Mouse (Mus musculus) lung, postnatal 36 days (tissue): ENCODE data around the gene Crx.
A peak's percentile ranks its signal among the peaks of the same experiment; 100 is the strongest.
"Not testable (repeated sequence)": the region's sequence is repeated elsewhere in the genome, so short reads cannot be mapped to it uniquely, and the experiment has no call there.

Experiments used
- DNase-seq: peaks from one replicate; pipeline ENCODE4 v3.0.0; 2022; ENCODE audit warnings: mixed read lengths

The Crx gene

DNA sequence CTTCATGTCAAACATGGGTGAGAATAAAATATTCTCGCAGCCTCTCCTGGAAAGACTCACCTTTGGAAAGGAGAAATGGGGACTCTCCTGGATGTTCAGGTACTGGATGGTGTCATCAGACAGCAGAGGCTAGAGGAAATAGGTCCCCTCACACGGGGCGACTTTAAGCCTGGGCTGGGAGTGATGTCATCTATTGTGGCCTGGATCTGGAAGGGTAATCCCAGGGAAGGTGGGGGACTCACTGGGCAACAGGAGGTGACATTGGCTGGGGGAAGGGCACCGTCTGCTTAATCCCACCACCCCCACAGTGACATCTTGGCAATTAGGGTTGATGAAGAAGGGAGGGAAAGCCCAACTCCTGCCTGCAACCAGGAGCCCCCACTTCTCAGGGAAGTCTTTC is at the start of gene Crx:
Gene Crx, minus strand, starts transcription at position 213 of the 400 bp plus-strand sequence.
- DNase-seq = no peak

DNA sequence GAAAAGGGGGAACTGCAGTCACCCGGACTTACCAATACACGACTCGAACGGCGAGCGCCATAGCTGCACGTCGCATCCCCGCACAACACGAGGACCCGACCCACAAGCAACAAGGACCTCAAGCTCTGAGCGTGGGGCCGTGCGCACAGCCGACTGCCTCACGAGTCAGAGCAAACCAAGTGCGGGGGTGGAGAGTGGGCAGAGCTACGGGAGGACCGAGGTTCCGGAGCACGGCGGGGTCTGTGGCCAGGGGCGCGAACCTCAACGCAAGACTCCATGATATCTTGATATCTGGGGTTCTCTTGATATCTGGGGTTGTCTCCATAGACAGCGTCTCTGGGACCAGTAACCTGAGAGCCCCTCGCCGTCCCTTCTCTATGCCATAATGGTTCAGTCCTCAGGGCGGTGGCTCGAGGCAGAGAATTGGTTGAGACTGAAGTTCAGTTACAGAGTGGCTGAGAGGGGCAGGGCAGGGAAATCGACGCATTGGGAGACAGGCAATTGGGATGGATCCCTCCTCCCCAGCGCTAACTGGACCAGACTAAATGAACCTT is 42.5 kb upstream of the Crx start, which contains the start of gene Selenow:
Gene Selenow, minus strand, starts transcription at position 183 of the 554 bp plus-strand sequence.
- DNase-seq = peak; percentile 94

DNA sequence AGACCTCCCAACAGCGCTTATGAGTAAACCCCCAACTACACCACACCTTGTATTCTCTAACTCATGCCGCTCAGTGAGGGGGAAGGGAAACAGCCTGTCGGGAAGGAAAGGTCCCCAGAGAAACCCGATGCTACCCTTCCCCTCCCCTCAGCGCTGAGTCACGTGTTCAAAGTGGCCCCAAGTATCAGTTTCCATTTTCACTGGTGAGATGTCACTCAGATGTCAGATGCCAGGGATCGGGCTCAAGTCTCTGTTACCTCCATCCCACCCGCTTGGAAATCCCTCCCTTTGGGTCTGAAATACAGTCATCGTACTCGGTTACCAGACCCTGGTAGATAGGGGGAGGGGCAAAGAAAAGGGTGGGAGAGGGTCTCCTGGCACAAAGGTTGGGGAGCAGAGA is 42.0 kb upstream of the Crx start:
- peak; percentile 60 for DNase-seq

DNA sequence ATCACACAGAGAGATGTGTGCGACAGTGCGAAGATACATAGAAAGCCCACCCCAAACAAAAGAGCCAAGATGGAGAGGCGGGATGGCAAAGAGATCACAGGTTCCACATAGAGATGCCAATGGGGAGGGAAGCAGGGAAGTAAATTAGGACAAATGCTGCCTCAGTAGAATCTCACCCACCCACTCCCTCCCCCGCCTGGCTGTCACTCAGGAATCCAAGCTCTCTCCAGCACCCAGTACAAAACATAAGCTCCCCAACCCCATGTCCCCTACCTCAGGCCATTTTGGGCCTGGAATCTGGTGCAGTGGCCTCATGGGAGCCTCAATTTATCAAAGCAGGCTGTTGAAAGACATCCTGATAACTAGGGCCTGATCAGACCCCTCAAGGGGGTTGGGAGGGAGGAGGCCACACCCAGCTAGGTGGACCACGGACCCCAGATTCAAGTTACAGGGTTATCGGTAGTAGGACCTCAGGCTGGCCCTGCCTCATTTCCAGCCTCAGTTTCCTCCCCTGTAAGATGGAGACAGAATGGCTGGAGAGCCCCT is 41.0 kb upstream of the Crx start:
- DNase-seq = no peak

DNA sequence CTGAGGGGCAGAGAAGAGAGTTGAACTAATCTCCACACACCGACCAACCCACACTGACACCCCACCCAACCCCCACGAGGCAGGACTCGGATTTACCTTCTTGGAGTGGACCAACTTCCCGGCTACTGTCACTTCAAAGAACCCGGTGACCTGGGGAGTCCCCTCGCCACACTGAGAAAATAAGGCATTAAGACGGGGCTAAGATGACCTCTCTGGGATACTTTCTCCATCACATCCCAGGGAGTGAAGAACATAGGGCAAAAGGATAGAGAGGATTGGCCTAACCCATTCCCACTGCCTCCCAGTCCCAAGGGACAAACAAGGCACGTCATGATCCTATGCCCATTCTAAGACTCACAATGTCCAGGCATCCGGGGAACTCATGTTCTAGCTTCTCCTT is 40.2 kb upstream of the Crx start:
- no peak for DNase-seq

DNA sequence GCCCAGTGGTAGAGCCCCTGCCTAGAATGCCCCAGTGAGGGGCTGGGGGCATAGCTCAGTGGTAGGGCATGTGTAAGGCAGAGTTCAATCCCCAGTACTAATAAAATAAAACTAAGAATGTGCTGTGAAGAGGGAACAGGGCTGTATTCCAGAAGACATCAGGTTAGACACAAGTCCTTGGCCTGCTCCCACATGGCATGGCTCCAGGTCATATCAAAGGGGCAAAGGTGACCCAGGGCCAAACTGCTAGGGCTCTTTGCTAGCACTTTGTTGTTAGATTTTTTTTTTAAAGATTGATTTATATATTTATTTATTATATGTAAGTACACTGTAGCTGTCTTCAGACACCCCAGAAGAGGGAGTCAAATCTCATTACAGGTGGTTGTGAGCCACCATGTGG is 38.6 kb upstream of the Crx start:
- DNase-seq = no peak

DNA sequence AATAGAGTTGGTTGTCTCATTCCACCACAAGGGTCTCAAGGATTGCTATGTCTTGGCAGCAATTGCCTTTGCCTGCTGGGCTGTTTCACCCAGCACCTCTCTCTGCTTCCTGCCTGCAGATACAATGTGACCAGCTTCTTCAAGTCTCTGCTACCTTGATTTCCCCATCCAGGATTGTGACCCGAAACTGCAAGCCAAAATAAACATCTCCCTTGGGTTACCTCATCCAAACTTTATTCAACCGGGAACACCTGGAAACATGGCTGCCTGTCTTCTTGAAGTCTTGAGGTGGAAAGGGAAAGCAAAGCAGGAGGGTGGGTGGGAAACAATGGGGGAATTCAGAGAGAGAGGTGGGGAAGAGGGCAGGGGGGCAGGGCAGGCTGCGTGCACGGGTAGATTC is 37.2 kb upstream of the Crx start:
- DNase-seq = no peak

DNA sequence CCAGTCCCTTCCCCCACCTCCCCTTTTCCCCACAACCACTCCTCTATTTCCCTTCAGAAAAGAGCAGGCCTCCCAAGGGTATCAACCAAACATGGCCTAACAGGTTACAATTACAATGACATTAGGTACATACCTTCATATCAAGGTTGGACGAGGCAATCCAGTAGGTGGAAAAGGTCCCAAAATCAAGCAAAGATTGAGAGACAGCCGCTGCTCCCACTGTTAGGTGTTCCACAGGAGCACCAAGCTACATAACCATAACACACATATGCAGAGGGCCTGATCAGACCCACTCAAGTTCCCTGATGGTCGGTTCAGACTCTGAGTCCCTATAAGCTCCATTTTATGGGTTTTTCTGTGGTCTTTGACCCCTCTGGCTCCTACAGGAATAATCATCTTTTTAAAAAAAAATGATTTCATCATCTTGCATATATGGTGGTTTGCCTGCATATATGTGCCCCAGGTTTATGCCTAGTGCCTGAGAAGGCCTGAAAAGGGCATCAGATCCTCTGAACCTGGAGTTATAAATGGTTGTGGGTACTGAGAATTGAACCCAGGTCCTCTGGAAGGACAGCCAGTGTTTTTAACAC is 36.5 kb upstream of the Crx start:
- DNase-seq = no peak

DNA sequence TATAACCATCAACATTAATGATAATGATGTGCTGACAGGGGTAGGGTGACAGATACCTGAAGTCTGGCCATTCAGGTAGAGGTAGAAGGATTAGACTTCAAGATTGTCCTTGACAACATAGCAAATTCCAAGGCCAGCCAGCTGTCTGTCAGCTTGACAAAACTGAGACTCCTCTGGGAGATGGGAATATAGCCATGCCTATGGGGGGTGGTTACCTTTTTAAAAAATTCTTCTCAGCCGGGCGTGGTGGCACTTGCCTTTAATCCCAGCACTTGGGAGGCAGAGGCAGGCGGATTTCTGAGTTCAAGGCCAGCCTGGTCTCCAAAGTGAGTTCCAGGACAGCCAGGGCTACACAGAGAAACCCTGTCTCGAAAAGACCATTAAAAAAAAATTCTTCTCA is 35.9 kb upstream of the Crx start:
- not testable (repeated sequence) for DNase-seq

DNA sequence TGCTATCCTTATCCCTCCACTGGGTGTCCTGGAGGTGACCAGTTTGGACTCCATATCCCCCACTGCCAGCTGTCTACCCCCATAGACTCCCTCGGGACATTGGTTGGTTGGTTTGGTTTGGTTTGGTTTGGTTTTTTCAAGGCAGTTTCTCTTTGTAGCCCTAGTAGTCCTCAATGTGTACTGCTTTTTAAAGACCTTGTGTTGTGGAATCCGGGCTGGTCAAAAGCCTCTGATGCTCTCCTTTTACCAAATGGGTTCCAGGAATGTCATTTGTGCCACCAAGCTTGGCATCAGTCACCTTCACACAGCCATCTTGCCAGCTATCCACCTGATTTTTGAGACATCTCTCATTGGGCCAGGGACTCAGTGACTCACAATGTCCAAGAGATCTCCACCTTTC is 35.0 kb upstream of the Crx start:
- no peak for DNase-seq

DNA sequence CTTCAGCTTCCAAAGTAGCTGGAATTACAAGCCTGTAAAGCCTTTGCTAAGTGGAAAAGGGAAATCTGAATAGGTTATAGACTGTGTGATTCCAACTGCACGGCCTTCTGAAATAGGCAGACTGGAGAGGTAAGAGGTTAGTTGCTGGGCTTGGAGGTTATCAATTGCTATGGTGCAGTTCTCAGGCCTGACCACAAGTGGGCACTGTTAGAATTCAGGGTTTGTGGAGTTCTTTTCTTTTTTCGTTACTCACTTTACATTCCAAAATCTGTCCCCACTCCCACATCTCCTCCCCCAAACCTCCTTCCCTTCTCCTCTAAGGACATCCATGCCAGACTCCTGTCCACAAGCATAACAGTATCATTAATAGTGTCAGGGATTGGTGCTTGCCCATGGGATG is 34.5 kb upstream of the Crx start:
- peak; percentile 52 for DNase-seq

DNA sequence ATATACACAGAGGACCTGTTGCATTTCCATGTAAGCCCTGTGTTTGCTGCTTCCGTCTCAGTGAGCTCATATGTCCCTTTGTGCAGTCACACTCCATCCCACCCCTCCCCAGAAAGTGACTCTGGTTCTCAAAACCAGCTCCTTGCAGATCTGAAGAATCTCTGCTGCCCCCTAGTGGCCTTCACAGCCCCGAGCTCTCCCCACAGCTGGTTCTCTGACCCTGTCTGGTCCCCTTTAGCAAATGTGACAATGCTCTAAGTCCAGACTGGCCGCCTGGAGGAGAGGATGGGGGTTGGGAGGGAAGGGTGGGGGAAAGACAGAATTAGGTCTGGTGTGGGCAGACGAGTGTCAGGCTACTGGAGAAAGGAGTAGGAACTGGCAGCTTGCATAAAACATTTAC is 32.4 kb upstream of the Crx start:
- DNase-seq = peak; percentile 81

DNA sequence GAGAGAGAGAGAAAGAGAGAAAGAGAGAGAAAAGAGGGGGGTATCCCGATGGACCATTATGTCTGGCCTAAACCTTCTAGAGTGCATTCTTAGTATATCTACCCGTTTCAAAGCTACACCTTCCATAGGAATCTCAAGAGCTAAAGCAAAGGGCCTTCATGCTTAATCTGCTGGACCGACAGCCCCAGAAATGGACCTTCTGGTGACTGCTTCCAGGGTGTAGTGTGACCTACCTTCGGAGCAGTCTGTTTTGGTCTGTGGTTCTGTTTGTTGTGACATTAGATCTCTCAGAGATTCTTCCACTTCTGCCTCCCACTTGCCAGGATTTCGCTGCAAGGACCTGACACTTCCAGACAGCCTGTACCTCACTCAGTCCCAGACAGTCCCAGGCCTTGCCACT is 30.8 kb upstream of the Crx start:
- no peak for DNase-seq

DNA sequence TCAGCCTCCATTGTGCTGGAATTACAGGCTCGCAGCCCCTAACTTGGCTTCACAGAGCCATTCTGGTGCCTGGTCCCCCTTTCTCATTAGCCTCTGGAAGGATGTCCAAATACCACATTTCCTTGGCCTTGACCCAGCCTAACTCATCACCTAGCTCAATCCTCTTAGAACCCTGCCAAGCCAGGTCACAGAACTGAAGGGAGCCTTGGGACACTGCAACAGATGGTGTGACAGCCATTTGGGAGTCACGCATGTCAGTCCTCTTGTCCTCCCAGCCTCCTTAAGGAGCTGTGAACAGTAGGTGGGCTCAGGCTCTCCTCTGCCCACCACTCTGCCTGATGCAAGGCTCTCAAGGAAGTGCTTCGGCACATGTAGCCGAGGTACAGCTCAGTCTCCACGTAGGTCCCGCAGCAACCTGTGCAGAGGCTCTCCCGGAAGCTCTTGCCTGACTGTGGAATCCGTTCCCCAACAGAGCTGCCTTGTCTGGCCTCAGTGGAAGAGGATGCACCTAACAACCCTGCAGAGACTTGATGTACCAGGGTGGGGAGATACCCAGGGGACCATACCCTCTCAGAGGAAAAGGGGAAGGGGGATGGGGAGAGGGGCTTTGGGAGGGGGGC is 28.3 kb upstream of the Crx start:
- no peak for DNase-seq

DNA sequence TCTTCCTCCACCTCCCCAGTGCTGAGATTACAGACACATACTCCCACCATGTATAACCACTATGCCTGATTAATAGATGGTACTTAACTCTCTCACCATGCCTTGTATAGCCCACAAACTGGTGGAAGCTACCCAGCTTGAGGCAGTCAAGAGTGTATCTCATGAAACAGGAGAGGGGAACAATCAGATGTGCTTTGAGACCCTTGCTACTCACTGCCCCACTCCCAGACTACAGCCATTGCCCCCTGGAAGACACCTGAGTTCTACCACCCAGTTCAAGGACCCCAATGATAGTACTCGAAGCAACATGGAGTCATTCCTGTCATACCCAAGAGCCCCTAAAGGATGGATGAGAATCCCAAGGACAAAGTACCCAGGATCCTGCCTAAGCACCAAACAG is 26.8 kb upstream of the Crx start:
- no peak for DNase-seq

DNA sequence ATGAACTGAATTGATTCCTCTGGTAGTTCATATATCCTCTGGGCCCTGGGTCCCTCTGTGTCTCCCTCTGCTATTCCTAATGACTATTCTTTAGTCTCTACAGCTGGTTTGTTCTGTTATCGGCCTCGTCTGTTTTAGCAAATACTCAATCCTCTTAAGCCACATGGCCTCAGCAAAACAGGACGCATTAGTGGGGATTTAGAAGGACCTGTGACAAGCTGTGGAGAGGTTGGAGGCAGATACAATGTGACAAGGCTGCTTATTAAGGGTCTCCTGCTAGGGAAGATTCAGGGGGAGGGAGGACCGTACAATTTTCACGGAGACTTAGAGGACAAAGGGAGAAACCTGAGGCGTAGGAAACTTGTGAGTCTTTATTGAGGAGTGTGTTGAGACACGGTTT is 26.1 kb upstream of the Crx start:
- DNase-seq = no peak

DNA sequence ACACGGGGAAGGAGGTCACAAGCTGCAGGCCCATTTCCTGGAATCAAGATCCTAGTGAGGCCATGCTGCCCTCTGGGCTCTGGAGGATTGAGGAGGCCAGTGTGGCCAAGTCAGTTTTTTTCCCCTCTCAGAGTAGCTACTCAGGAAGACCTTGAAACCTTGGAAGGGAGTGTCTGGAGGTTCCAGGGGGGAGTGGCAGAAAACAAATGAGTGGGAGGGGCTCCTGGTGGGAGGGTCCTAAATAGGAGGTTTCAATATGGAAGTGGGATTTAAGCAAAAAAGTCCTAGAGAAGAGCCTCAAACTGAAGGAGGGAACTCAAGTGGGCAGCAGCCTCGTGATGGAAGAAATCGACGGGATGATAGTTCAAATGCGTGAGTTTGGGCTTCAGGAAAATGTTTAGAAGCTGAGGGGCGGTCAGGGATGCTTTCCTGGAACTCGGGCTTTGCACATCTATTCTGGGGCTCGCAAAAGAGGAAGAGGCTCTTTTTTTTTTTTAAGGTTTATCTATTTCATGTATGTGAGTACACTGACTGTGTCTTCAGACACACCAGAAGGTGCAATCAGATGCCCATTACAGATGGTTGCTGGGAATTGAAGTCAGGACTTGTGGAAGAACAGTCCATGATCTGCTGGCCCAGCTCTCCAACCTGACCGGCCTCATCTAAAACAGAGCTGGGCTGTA is 21.7 kb upstream of the Crx start:
- DNase-seq = no peak

DNA sequence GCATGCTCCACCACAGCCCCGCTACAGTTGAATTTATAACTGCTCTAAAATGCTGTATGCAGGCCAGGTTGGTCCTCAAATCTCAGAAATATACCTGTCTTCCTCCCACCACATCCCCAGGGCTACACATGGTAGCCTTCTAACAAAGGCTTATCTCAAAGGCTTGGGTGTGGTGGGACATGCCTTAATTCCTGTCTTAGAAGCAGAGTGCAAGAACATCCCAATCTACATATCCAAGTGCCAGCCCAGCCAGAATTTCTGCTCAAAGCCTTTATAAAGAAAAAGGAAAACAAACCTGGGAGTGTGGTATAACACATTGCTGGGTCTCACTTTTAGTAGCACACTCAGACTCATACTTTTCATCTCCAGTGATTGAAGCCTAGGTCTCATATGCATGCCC is 14.5 kb upstream of the Crx start:
- no peak for DNase-seq

DNA sequence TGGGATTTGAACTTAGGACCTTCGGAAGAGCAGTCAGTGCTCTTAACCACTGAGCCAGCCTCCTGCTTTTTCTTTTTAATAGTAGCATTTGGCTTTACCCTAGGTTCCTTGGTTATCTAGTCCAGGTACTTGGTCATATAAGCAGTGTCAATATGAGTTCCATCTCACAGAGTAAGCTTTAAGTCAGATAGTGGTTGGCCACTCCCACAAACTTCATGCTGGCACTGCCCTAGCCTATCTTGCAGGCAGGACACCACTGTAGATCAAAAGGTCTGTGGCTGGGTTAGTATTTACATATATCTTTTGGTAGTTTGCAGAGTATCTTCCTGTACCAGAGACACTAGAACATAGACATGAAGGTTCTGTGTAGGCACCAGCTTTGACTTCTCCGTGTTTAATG is 4.4 kb upstream of the Crx start:
- DNase-seq = no peak

DNA sequence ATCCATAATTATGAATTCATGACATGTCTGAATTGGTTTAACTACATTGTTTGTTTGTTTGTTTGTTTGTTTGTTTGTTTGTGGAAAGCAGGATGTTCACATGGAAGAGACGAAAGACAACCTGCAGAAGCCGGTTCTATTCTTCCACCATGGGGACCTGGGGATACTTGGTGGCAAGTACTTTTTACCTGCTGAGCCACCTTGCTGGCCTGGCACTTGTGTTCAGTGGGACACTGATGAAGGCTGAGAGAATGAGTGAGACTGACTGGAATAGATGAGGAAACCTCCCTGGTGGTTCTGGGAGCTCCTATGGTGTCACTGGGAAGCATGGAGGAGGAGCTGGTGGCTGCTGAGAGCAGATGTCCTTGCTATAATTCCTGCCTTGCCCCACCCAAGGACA is 2.5 kb upstream of the Crx start, which contains the start of gene Crxos:
Gene Crxos, plus strand, starts transcription at position 301 of the 400 bp plus-strand sequence.
- no peak for DNase-seq

DNA sequence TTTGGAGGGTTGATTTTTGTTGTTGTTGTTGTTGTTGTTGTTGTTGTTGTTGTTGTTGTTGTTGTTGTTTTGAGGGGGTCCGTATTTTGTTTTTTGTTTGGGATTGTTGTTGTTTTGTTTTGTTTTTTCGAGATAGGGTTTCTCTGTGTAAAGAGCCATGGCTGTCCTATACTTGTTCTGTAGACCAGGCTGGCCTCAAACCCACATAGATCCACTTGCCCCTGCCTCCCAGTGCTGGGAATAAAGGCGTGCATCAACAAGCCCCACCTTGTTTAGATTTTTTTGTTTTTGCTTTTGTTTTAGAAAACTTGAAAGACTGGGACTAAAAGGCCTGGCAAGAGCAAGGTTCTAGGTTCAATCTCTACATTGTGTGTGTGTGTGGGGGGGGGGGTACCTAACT is 2.1 kb upstream of the Crx start:
- DNase-seq = no peak

DNA sequence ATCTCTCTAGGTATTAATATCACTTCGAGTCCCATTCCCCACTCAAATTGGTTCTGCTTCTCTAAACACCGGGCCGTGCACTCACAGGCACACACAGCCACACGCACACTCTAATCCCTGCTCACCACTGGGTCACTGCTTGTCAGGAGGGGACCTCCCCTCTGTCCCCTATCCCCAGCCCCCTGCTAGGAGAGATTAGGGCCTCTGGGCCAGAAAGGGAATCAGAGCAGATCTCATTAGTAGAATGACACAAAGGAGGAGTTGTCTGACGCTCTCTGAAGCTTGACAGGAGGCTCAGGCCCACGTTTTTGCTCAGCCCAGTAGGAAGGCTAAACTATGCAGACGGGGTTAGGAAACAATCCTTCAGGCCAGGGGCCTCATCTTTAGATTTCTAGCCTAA is 1.6 kb upstream of the Crx start:
- DNase-seq = no peak

DNA sequence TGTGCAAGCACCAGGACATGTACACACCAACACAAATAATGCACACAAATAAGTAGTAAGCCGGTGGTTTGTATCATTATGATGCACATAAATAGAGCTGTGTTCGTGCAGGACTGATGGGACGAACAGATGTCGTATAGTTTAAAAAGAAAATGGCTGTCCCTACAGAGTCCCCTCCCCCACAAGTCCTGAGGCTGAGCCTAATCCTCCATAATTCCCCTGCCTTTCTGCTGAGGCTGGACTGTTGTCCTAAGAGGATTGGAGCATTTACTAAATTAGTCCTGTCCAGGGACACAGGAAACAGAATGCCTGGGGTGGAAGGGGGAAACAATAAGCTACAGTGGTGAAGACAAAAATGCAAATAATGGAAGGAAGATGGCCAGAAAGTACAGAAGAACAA is 15.7 kb downstream of the Crx start:
- no peak for DNase-seq

DNA sequence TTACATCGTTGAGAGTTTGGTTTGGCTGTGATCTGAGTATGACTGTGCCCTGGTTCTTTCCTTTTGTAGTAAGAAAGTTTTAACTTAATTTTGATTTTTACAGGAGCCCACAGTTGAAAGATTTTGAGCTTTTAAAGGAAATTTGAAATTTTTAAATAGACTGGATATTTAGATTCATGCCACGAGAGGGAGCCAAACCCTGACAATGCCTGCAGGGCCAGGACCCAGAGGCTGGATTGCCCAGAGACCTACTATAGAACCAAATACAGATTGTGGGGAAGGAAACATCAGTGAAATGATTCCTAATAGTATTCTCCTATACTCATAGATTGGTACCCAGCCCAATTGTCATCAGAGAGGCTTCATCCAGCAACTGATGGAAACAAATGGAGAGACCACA is 20.1 kb downstream of the Crx start:
- no peak for DNase-seq
